Mouse (Mus musculus) G1E (cell line): ENCODE measurements around the gene Mrpl35.

ENCODE experiments used
- CTCF ChIP-seq: IDR thresholded peaks from 2 replicates; pipeline ENCODE4 v1.5.1; 2012; ENCODE audit warnings: low read depth, low read length, inconsistent platforms, mixed read lengths
- GATA1 ChIP-seq: IDR thresholded peaks from 2 replicates; pipeline ENCODE4 v1.6.1; 2012; ENCODE audit warnings: borderline replicate concordance, low read length, inconsistent platforms, mixed read lengths
- GATA2 ChIP-seq: IDR thresholded peaks from 2 replicates; pipeline ENCODE4 v1.6.1; 2012; ENCODE audit warnings: low read depth, low read length, inconsistent platforms, borderline replicate concordance

DNA sequence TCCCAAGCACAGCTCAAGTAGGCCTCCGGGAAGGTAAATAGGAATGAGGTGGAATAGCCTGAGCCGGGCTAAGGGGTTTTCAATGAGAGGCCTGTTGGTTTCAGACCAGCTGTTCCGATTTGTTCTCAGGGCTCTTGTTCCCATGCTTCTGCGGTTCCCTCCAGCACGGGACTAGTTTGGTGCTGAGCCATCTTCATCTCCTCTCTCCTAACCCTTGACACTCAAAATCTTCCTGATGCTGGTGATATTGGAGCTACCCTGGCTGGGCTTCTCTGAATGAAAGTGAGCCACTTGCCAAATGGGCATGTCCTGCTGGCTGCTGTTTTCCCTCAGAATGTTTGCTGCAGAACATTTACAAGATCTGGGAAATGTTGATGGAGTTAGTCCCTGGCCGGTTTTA, 35.0 kb downstream of the Mrpl35 start:
- TF ChIP-seq GATA1 (no peak), CTCF (no peak), GATA2 (no peak)
